Mouse (Mus musculus): ENCODE measurements around the gene Ncoa7. TPM values are rescaled to one million over a fixed set of nuclear protein-coding genes. Genes with fewer than 3 reads are reported as not detected.
"Not testable (repeated sequence)": the region's sequence is repeated elsewhere in the genome, so short reads cannot be mapped to it uniquely, and the experiment has no call there.

The Ncoa7 gene
- polyA plus RNA-seq, 1 experiment: 2.5 TPM

- WGBS: 94% methylated on average over 5 of the region's 5 CpGs
- no peak for DNase-seq (ENCODE audit: low read depth, low spot score)
Measured at GRCm38 (mm10) chr10:30789521-30789920, 13.6 kb downstream of the Ncoa7 start.

DNA sequence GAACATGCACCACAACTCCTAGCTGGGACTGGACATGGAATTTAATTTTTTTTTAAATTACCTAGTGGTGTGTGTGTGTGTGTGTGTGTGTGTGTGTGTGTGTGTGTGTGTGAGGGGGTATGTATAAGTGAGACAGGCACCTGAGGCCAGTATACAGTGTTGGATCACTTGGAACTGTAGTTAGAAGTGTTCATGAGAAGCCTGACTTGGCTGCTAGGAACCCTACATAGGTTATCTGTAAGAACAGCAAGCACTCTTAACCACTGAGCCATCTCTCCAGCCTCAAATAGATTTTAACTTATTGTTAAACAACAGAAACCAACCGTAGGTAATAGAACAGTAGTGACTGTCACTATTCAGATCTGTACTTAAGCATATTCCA is 14.8 kb downstream of the Ncoa7 start:
- 81% methylated on average over 1 of the region's 1 CpGs for WGBS
- DNase-seq (ENCODE audit: low read depth, low spot score): no peak

DNA sequence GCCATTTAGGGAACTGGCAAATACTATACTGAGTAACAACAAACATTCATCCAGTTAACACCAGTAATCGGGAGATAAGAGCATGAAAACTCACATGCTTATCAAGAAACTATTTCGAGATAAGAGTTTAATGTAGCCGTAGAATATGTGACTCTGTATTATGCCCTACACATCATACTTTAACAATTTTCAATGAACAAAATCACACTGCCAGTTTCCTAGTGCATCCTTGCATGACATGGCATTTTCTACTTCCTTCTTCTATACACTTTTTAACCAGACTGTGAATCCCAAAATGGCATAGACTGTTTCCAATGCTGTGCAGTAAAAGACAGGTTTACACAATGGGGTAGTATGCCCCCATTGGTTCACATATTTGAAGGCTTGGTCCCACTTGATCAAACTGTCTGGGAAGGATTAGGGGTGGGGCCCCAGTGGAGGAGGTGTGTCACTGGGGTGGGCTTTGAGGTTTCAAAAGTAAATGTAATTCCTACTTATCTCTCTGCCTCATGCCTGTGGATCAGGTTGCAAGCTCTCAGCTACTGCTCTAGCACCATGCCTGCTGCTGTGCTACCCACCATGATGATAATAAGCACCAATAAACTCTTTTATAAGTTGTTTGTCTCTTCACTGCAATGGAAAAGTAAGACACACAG is 15.3 kb downstream of the Ncoa7 start:
- DNase-seq (ENCODE audit: low read depth, low spot score): no peak
- 74% methylated on average over 3 of the region's 3 CpGs for WGBS

- 68% methylated on average over 5 of the region's 5 CpGs for WGBS
- no peak for DNase-seq (ENCODE audit: low read depth, low spot score)
Measured at GRCm38 (mm10) chr10:30786103-30786754, 16.9 kb downstream of the Ncoa7 start.

- WGBS: 92% methylated on average over 9 of the region's 9 CpGs
- not testable (repeated sequence) for DNase-seq (ENCODE audit: low read depth, low spot score)
Measured at GRCm38 (mm10) chr10:30780921-30781320, 22.2 kb downstream of the Ncoa7 start.

- no peak for DNase-seq (ENCODE audit: low read depth, low spot score)
- WGBS: 45% methylated on average over 3 of the region's 3 CpGs
Measured at GRCm38 (mm10) chr10:30778240-30778639, 24.9 kb downstream of the Ncoa7 start.

DNA sequence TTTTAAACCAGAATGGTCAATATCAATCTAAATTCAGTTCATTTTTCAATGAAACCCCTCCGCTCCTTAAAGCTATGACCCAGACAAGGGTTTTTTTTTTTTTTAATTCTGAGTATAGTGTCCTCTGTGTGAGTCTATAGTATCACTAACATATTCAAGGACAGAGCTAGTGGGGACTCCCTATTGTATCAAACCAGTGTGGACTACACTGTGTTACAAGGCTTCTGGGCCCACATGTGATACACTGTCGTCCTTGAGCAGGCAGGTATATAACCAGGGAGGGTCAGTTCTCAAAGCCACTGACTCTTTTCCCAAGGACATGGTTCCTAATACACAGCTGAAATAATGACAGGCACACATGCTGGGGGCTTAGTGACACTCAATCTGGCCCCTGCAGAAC is 27.1 kb downstream of the Ncoa7 start:
- DNase-seq (ENCODE audit: low read depth, low spot score): no peak
- WGBS: 68% methylated on average over 2 of the region's 2 CpGs

GRCm38 (mm10) chr10:30775568-30775967 is 27.6 kb downstream of the Ncoa7 start:
- WGBS: 64% methylated on average over 5 of the region's 5 CpGs
- no peak for DNase-seq (ENCODE audit: low read depth, low spot score)

DNA sequence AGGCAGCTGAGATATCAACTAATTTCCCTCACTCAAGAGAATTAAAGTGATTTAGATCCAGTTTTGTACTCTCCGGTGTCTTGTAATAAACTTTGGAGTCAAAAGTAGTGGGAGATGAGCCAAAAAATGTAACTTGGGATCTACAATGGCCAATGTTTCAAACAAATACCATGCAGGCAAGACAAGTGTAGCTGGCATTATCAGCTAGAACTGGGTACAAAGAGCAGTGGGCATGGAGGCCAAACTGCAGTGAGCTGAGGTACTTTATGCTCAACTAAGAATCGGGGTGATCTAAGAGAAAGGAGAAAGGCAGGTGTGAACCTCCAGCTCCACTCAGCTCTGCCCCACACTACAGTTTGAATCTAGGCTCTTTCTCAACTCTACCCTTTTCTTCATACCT is 28.7 kb downstream of the Ncoa7 start:
- 86% methylated on average over 2 of the region's 2 CpGs for WGBS
- no peak for DNase-seq (ENCODE audit: low read depth, low spot score)

DNA sequence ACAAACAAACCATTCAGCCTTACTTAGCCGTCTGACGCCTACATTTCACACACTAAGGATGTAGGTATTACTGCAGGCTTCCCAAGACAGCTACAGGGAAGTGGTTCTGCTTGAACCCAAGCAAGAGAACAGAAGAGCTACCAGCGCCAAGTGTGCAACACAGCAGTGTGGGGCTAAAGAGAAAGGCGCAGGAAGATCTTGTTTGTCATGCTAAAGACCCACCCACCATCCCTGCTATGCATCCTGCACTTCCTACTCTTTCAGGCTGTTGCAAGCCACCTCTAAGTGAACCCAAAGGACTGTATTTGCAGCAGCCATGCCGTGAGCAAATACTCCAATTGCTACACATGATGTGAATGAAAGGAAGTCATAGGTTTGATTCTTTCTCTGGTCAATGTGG is 29.9 kb downstream of the Ncoa7 start:
- no peak for DNase-seq (ENCODE audit: low read depth, low spot score)
- 80% methylated on average over 5 of the region's 5 CpGs for WGBS

DNA sequence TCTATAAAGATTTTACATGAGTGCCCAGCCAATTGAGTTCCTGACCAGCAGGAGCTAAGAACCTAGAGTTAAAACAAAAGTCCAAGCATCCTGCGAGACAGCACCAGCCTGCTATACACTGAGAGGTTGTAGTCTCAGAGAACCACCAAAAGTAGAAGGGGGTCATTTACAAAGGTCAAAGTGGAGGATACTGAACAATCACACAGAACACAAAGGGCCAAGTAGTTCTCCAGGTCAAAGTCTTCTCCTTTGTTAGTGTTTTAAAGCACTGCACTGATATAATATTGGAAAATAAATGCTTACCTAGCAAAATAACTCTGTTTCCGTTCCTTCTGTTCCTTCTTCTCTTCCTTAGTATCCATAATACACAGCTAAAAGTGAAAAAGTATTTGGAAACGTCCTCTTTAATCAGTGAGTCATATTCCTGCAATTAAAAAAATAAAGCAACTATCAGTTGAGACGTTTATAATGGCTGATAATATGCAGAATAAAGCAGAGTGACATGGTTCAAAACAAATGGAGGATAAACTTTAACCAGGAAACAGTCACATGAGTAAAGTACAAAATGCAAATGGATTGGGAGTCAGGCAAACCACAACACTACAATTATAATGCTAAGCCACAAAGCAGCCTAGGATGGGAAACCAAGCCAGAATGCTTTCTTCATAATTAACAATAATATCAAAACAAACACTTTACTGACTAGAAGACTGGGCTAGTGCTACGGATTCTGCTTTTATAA is 31.5 kb downstream of the Ncoa7 start:
- WGBS: 57% methylated on average over 5 of the region's 5 CpGs
- DNase-seq (ENCODE audit: low read depth, low spot score): no peak

DNA sequence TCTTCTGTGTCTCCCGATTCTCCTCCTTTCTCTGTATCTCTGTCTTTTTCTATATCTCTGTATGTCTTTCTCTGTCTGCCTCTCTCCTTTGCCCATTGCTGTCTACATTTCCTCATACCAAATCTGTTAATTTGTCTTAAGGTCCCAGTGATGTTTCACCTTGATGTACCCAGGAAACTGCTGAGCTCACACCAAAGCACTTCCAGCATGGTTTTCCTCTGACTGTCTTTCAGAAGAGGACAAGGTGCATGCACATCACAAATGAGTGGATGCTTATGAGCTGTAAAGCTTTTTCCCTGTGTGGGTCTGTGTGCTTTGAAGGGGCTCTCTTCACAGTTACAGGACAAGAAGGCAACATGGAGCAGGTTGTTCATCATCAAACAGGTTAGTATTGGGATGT is 34.3 kb downstream of the Ncoa7 start:
- WGBS: 94% methylated on average over 1 of the region's 1 CpGs
- DNase-seq (ENCODE audit: low read depth, low spot score): no peak

DNA sequence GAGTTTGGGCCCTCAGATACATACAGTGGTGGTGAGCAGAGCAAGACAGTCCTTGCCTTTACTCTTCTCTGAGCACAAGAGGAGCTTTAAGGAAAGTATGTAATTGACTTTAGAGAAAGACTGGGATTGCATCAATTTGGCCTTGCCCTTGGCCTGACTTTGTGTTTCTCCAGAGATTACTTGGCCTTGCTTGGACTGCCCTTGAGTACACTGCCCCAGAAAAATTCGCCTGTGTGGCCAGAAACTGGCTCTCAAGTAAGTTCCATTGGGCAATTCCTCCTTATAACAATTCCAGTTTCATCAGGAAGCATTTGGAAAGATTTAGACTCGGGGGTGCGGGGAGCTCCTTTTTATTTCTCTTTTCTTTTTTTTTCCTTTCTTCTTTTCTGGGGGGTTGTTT is 34.9 kb downstream of the Ncoa7 start:
- 70% methylated on average over 3 of the region's 3 CpGs for WGBS
- DNase-seq (ENCODE audit: low read depth, low spot score): no peak

GRCm38 (mm10) chr10:30763179-30763770 is 39.9 kb downstream of the Ncoa7 start:
- WGBS: 63% methylated on average over 8 of the region's 8 CpGs
- DNase-seq (ENCODE audit: low read depth, low spot score): no peak

DNA sequence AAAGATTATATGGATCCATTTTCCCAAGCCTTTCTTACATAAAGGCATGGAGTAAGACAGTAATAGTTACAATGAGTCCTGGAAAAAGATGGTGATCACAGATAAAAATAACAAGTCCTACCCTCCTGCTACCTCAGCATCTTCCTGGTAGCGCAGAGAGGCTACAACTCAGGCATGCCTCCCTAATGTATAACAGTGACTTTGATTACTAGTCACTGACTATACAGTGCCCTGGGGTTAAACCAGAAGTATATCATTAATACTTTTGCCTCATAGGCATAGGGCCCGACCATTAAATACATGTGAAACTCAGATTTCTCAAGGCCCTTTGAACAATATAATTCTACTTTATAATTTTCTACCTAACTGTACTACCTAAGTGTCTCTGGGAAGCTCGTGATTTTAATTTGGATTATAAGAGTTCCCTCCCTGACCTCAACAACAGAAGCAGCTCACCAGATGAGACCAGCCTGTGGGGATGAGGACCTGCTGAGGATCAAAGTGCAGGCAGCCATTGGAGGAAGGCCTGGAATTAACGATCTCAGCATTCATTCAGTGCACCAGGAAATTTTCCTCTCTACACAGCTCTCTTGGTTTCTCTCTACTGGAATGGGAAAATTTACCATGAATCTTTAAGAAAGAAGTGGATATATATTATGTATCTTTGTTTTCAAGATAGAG is 40.7 kb downstream of the Ncoa7 start:
- no peak for DNase-seq (ENCODE audit: low read depth, low spot score)
- WGBS: 78% methylated on average over 4 of the region's 4 CpGs

GRCm38 (mm10) chr10:30759360-30760147 is 43.6 kb downstream of the Ncoa7 start:
- peak; percentile 14 for DNase-seq (ENCODE audit: low read depth, low spot score)
- 20% methylated on average over 8 of the region's 8 CpGs for WGBS

GRCm38 (mm10) chr10:30756064-30756463 is 47.1 kb downstream of the Ncoa7 start:
- no peak for DNase-seq (ENCODE audit: low read depth, low spot score)

GRCm38 (mm10) chr10:30754825-30755457 is 48.2 kb downstream of the Ncoa7 start:
- 13% methylated on average over 4 of the region's 4 CpGs for WGBS
- DNase-seq (ENCODE audit: low read depth, low spot score): no peak

GRCm38 (mm10) chr10:30754082-30754481 is 49.0 kb downstream of the Ncoa7 start:
- 66% methylated on average over 3 of the region's 3 CpGs for WGBS
- no peak for DNase-seq (ENCODE audit: low read depth, low spot score)

Measured in large intestine, adult 2 months (tissue).